Mouse (Mus musculus): ENCODE measurements at regions not wholly inside any gene's neighbourhood (a gene's known extent, or its start where the extent isn't known, plus 50 kb on each side); places are given as distances from the start of the nearest gene placed in this dataset.

DNA sequence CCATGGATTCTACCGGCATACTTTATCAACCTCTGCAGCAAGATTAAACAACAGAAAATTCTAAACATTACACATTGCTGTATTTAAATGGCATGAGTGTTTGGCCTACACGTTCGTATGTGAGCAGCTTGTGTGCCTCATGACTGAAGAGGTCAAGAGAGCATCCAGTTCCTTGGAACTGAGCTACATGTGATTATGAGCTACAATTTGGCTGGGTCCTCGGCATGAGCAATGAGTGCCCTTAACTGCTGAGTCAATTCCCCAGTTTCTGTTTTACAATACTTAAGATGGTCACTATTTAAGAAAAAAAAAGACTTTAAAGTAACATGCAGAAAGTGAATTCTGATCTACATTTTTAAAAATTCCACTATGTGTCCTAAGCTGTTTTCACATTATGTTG, 338.4 kb upstream of the Gpc6 start:
- Histone ChIP-seq H3K36me3 (ENCODE audit: control insufficient read depth, insufficient read depth, low read length) (no peaks in the 10 kb centered on the region), H3K27me3 (ENCODE audit: control insufficient read depth, insufficient read depth, low read depth, low read length) (no peaks in the 10 kb centered on the region), H3K9me3 (ENCODE audit: control insufficient read depth, low read length) (no peaks in the 10 kb centered on the region), H3K27ac (ENCODE audit: low read length) (no peak overlapping the region), H3K4me1 (replicated peaks; ENCODE audit: control insufficient read depth, insufficient read depth, low read length) (no peaks in the 10 kb centered on the region), H3K9ac (ENCODE audit: low read length) (no peak overlapping the region), H3K4me2 (ENCODE audit: low read depth, low read length) (no peak overlapping the region), H3K4me3 (ENCODE audit: low read length) (no peak overlapping the region)
- 24% methylated on average over 4 of the region's 4 CpGs for WGBS
- no peak for ATAC-seq (ENCODE audit: low read depth)

DNA sequence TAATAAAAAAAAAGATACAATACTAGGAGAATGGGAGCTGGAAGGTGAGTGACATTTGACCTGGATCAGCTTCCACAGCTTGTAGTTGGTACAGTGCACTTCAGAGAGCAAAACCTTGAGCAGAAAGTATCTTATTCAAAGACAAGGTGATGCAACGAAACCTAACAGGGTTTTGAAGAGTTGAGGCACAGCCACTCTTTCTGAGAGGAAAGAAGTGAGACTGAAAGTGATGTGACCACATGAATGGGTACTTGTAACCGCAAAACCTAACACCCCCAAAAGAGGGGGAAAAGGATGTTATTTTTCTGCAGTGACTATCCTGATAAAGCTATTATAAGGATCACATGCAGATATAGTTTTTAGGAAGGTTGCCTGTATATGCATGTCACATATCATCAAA, 335.6 kb upstream of the Gpc6 start:
- ATAC-seq (ENCODE audit: low read depth), result no peak
- H3K9ac ChIP-seq (ENCODE audit: low read length), result no peak overlapping the region
- 83% methylated on average over 2 of the region's 2 CpGs for WGBS
- H3K4me2 ChIP-seq (ENCODE audit: low read depth, low read length), result no peak overlapping the region
- H3K27ac ChIP-seq (ENCODE audit: low read length), result no peak overlapping the region
- no peaks in the 10 kb centered on the region for H3K4me1 ChIP-seq (replicated peaks; ENCODE audit: control insufficient read depth, insufficient read depth, low read length)
- no peaks in the 10 kb centered on the region for H3K36me3 ChIP-seq (ENCODE audit: control insufficient read depth, insufficient read depth, low read length)
- H3K4me3 ChIP-seq (ENCODE audit: low read length), result no peak overlapping the region
- no peaks in the 10 kb centered on the region for H3K9me3 ChIP-seq (ENCODE audit: control insufficient read depth, low read length)
- no peaks in the 10 kb centered on the region for H3K27me3 ChIP-seq (ENCODE audit: control insufficient read depth, insufficient read depth, low read depth, low read length)

DNA sequence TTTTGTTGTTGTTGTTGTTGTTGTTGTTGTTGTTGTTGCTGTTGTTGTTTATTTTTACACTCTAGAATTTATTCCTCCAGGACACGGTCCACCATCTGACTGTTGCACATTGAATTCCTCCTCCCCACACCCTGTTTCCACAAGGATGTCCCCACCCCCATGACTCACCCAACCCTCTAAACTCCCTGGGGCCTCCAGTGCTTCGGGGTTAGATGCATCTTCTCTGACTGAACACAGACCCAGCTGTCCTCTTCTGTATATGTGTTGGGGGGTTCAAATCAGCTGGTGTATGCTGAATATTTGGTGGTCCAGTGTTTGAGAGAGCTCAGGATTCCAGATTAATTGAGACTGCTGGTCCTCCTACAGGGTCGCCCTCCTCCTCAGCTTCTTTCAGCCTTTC, 335.0 kb upstream of the Gpc6 start:
- no peaks in the 10 kb centered on the region for H3K27me3 ChIP-seq (ENCODE audit: control insufficient read depth, insufficient read depth, low read depth, low read length)
- no peaks in the 10 kb centered on the region for H3K4me1 ChIP-seq (replicated peaks; ENCODE audit: control insufficient read depth, insufficient read depth, low read length)
- H3K27ac ChIP-seq (ENCODE audit: low read length), result no peak overlapping the region
- 77% methylated on average over 3 of the region's 3 CpGs for WGBS
- no peak overlapping the region for H3K9ac ChIP-seq (ENCODE audit: low read length)
- no peak overlapping the region for H3K4me2 ChIP-seq (ENCODE audit: low read depth, low read length)
- no peaks in the 10 kb centered on the region for H3K36me3 ChIP-seq (ENCODE audit: control insufficient read depth, insufficient read depth, low read length)
- ATAC-seq (ENCODE audit: low read depth), result no peak
- H3K4me3 ChIP-seq (ENCODE audit: low read length), result no peak overlapping the region
- no peaks in the 10 kb centered on the region for H3K9me3 ChIP-seq (ENCODE audit: control insufficient read depth, low read length)

DNA sequence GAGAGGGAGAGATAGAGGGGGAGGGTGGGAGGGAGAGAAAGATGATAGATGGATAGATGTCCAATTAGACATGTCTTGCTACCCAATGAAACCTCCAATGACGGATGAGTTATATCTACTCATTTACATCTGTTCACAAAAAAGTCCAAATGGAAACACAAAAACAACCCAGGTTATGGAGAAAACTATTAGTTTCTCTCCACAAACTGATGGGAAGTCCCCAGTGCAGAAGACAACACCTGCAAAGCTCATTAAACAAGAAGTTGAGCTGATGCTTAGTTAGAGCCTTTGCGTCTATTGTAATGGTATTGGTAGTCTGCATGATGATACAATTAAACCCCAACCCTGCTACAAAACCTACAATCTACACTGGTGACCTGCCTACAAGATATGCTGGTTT, 317.0 kb upstream of the Gpc6 start:
- WGBS, result 95% methylated on average over 2 of the region's 2 CpGs
- H3K9me3 ChIP-seq (ENCODE audit: control insufficient read depth, low read length), result no peaks in the 10 kb centered on the region
- H3K4me2 ChIP-seq (ENCODE audit: low read depth, low read length), result no peak overlapping the region
- no peak overlapping the region for H3K27ac ChIP-seq (ENCODE audit: low read length)
- no peaks in the 10 kb centered on the region for H3K27me3 ChIP-seq (ENCODE audit: control insufficient read depth, insufficient read depth, low read depth, low read length)
- no peak overlapping the region for H3K4me3 ChIP-seq (ENCODE audit: low read length)
- ATAC-seq (ENCODE audit: low read depth), result no peak
- H3K4me1 ChIP-seq (replicated peaks; ENCODE audit: control insufficient read depth, insufficient read depth, low read length), result no peaks in the 10 kb centered on the region
- H3K9ac ChIP-seq (ENCODE audit: low read length), result no peak overlapping the region
- H3K36me3 ChIP-seq (ENCODE audit: control insufficient read depth, insufficient read depth, low read length), result no peaks in the 10 kb centered on the region

DNA sequence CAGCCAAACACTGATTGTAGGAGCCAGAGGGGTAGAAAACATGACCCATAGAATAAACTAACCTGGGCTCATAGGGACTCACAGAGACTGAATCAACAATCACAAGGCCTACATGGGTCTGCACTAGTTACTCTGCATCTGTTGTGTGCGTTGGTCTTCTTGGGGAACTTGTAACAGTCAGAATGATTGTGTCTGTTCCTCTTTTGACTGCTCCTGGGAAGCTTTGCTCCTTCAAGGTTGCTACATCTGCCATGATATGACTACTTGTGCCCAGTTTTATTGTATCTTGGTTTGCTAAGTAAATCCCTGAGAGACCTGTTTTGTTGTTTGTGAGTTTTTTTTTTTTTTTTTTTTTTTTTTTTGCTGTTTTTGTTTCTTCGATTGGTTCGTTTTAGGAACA, 313.9 kb upstream of the Gpc6 start:
- no peak overlapping the region for H3K9ac ChIP-seq (ENCODE audit: low read length)
- H3K36me3 ChIP-seq (ENCODE audit: control insufficient read depth, insufficient read depth, low read length), result no peaks in the 10 kb centered on the region
- H3K9me3 ChIP-seq (ENCODE audit: control insufficient read depth, low read length), result no peaks in the 10 kb centered on the region
- H3K4me1 ChIP-seq (replicated peaks; ENCODE audit: control insufficient read depth, insufficient read depth, low read length), result no peaks in the 10 kb centered on the region
- ATAC-seq (ENCODE audit: low read depth), result no peak
- H3K4me3 ChIP-seq (ENCODE audit: low read length), result no peak overlapping the region
- no peaks in the 10 kb centered on the region for H3K27me3 ChIP-seq (ENCODE audit: control insufficient read depth, insufficient read depth, low read depth, low read length)
- WGBS, result 84% methylated on average over 3 of the region's 3 CpGs
- no peak overlapping the region for H3K27ac ChIP-seq (ENCODE audit: low read length)
- no peak overlapping the region for H3K4me2 ChIP-seq (ENCODE audit: low read depth, low read length)

DNA sequence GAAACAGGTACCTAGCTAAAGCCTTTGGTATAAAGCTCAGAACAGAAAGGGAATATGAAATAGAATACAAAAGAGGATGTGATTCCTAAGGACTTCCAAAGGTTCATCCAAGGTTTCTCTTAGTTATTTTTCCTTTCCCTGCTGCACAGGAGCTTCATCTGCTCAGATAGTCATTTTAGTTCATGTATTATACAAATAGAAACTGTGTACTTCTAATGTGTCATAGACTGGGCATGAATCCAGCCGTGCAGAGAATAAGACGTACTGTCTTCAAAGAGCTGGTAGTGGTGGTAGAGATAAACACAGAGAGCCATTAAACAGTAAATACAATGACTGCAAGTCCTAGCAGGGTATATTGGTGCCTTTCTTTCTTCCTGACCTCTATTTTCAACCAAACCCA, 292.9 kb upstream of the Gpc6 start:
- Histone ChIP-seq H3K27ac (ENCODE audit: low read length) (no peak overlapping the region), H3K9me3 (ENCODE audit: control insufficient read depth, low read length) (no peaks in the 10 kb centered on the region), H3K36me3 (ENCODE audit: control insufficient read depth, insufficient read depth, low read length) (no peaks in the 10 kb centered on the region), H3K4me3 (ENCODE audit: low read length) (no peak overlapping the region), H3K9ac (ENCODE audit: low read length) (no peak overlapping the region), H3K4me2 (ENCODE audit: low read depth, low read length) (no peak overlapping the region), H3K27me3 (ENCODE audit: control insufficient read depth, insufficient read depth, low read depth, low read length) (no peaks in the 10 kb centered on the region), H3K4me1 (replicated peaks; ENCODE audit: control insufficient read depth, insufficient read depth, low read length) (no peaks in the 10 kb centered on the region)
- 22% methylated on average over 2 of the region's 2 CpGs for WGBS
- no peak for ATAC-seq (ENCODE audit: low read depth)

DNA sequence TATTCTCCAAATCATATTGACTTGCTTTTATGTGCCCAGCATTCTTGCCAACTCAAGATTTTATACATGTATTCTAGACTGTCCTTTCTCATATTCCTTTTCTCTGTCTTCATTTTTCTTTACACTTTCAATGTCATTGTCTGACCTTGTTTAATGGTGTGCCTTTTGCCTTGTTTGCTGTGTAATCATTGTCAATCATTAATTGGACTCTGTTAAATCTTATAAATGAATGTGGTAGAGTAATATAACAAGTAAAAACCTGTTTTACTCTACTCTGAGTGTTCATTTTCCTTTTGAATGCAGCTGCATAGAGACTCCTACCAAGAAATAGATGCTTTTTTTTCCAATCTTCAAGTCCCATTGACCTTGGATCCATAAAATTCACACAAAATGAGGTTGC, 283.0 kb upstream of the Gpc6 start:
- Histone ChIP-seq H3K27me3 (ENCODE audit: control insufficient read depth, insufficient read depth, low read depth, low read length) (no peaks in the 10 kb centered on the region), H3K27ac (ENCODE audit: low read length) (no peak overlapping the region), H3K9ac (ENCODE audit: low read length) (no peak overlapping the region), H3K9me3 (ENCODE audit: control insufficient read depth, low read length) (no peaks in the 10 kb centered on the region), H3K4me1 (replicated peaks; ENCODE audit: control insufficient read depth, insufficient read depth, low read length) (no peaks in the 10 kb centered on the region), H3K4me2 (ENCODE audit: low read depth, low read length) (no peak overlapping the region), H3K36me3 (ENCODE audit: control insufficient read depth, insufficient read depth, low read length) (no peaks in the 10 kb centered on the region), H3K4me3 (ENCODE audit: low read length) (no peak overlapping the region)
- ATAC-seq (ENCODE audit: low read depth), result no peak

DNA sequence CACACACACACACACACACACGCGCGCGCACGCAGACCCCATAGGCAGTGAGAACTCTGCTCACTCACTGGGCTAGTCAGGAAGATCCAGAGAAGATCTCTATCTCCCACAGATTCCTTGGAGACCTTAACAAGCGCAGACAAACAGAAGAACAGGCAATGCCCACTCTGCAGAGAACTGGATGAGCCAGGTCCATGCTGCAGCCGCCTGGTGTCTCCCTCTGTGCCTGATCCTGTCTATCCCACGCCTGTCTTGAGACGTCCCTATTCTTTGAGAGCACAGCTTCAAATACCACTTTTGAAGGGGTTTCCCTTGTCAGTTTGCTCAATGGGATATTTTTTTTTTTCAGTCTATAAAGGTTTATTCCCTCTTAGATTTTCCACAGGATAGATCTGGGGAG, 273.2 kb upstream of the Gpc6 start:
- Histone ChIP-seq H3K4me1 (replicated peaks; ENCODE audit: control insufficient read depth, insufficient read depth, low read length) (no peaks in the 10 kb centered on the region), H3K4me3 (ENCODE audit: low read length) (no peak overlapping the region), H3K27ac (ENCODE audit: low read length) (no peak overlapping the region), H3K27me3 (ENCODE audit: control insufficient read depth, insufficient read depth, low read depth, low read length) (no peaks in the 10 kb centered on the region), H3K9me3 (ENCODE audit: control insufficient read depth, low read length) (no peaks in the 10 kb centered on the region), H3K9ac (ENCODE audit: low read length) (no peak overlapping the region), H3K4me2 (ENCODE audit: low read depth, low read length) (no peak overlapping the region), H3K36me3 (ENCODE audit: control insufficient read depth, insufficient read depth, low read length) (no peaks in the 10 kb centered on the region)
- ATAC-seq (ENCODE audit: low read depth), result no peak
- WGBS, result 78% methylated on average over 9 of the region's 9 CpGs

DNA sequence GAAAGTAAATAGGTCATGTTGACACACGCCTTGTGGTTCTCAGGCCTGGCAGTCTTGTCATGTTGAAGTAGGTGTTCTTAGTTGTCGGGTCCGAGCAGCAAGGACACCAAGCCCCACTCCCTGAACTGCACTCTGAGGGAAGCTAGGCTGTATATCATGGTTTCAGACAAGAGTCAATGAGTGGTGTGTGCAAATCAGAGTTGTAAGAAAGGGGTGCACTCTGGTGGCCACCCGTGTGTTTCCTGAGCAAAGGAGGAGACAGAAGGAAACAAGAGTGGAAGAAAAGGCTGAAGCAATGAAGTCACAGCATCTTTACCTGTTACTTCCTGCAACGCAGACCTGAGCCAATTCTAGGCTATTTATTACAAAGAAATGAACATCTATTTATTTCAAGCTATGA, 241.2 kb upstream of the Gpc6 start:
- H3K9ac ChIP-seq (ENCODE audit: low read length), result no peak overlapping the region
- no peak overlapping the region for H3K27ac ChIP-seq (ENCODE audit: low read length)
- H3K4me2 ChIP-seq (ENCODE audit: low read depth, low read length), result no peak overlapping the region
- 60% methylated on average over 5 of the region's 5 CpGs for WGBS
- H3K9me3 ChIP-seq (ENCODE audit: control insufficient read depth, low read length), result no peaks in the 10 kb centered on the region; the same call in 1 of the 2 replicates
- H3K4me3 ChIP-seq (ENCODE audit: low read length), result no peak overlapping the region
- H3K4me1 ChIP-seq (replicated peaks; ENCODE audit: control insufficient read depth, insufficient read depth, low read length), result no peaks in the 10 kb centered on the region
- H3K36me3 ChIP-seq (ENCODE audit: control insufficient read depth, insufficient read depth, low read length), result no peaks in the 10 kb centered on the region
- no peaks in the 10 kb centered on the region for H3K27me3 ChIP-seq (ENCODE audit: control insufficient read depth, insufficient read depth, low read depth, low read length)
- ATAC-seq (ENCODE audit: low read depth), result no peak

DNA sequence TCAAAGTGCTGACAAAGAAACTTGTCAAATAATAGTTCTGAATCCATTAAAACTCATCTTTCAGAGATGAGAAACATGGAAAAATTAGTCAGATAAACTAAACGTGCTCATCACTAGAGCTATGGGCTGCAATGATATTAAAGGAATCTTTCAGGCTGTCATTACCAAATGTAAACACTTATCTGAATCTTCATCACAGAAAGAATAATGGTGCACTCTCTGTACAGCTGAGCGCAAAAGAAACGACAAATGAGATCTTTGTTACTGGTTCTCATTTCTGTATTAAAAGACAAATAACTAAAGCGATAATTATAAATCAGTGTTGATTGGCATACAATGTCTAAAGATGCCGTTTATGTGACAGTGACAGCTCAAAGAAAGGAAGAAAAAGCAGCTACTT, 227.4 kb upstream of the Gpc6 start:
- Histone ChIP-seq H3K27me3 (ENCODE audit: control insufficient read depth, insufficient read depth, low read depth, low read length) (no peaks in the 10 kb centered on the region), H3K4me3 (ENCODE audit: low read length) (no peak overlapping the region), H3K36me3 (ENCODE audit: control insufficient read depth, insufficient read depth, low read length) (no peaks in the 10 kb centered on the region), H3K4me2 (ENCODE audit: low read depth, low read length) (no peak overlapping the region), H3K9ac (ENCODE audit: low read length) (no peak overlapping the region), H3K27ac (ENCODE audit: low read length) (no peak overlapping the region), H3K9me3 (ENCODE audit: control insufficient read depth, low read length) (no peaks in the 10 kb centered on the region), H3K4me1 (replicated peaks; ENCODE audit: control insufficient read depth, insufficient read depth, low read length) (no peaks in the 10 kb centered on the region)
- 73% methylated on average over 5 of the region's 5 CpGs for WGBS
- no peak for ATAC-seq (ENCODE audit: low read depth)
